Mouse (Mus musculus) forebrain, embryonic 16.5 days (tissue): ENCODE measurements at regions not wholly inside any gene's neighbourhood (a gene's known extent, or its start where the extent isn't known, plus 50 kb on each side); places are given as distances from the start of the nearest gene placed in this dataset.

Experiments used
- ATAC-seq: fragments of 200-750 bp; cut with Nextera tagmentation; 2 replicates; pipeline ENCODE4 v1.8.0; 2017; ENCODE audit warnings: mild to moderate bottlenecking, moderate library complexity
- H3K27ac ChIP-seq: fragments of 300-500 bp; sonication (generic); 2 replicates; pipeline ENCODE4 v1.5.1; 2014; ENCODE audit warnings: low read length, control low read depth
- H3K27me3 ChIP-seq: fragments of 300-500 bp; sonication (generic); replicated peaks from 2 replicates; pipeline ENCODE4 v1.6.1; 2014; ENCODE audit warnings: low read length; ENCODE audit not compliant: control insufficient read depth, insufficient read depth
- H3K36me3 ChIP-seq: fragments of 300-500 bp; sonication (generic); 2 replicates; pipeline ENCODE4 v1.6.1; 2014; ENCODE audit not compliant: control insufficient read depth, insufficient read depth
- H3K4me1 ChIP-seq: fragments of 300-500 bp; sonication (generic); replicated peaks from 2 replicates; pipeline ENCODE4 v1.6.1; 2014; ENCODE audit warnings: low read length; ENCODE audit not compliant: control insufficient read depth, insufficient read depth
- H3K4me2 ChIP-seq: fragments of 300-500 bp; sonication (generic); 2 replicates; pipeline ENCODE4 v1.6.1; 2014; ENCODE audit warnings: mild to moderate bottlenecking, low read length, control low read depth
- H3K4me3 ChIP-seq: fragments of 300-500 bp; sonication (generic); replicated peaks from 2 replicates; pipeline ENCODE4 v1.5.1; 2014; ENCODE audit warnings: mild to moderate bottlenecking, low read length, control low read depth
- H3K9ac ChIP-seq: fragments of 300-500 bp; sonication (generic); replicated peaks from 2 replicates; pipeline ENCODE4 v1.6.1; 2014; ENCODE audit warnings: low read depth, low read length, control low read depth
- H3K9me3 ChIP-seq: fragments of 300-500 bp; sonication (generic); 2 replicates; pipeline ENCODE4 v1.6.1; 2016; ENCODE audit warnings: low read length; ENCODE audit not compliant: control insufficient read depth
- WGBS: fragments of 180-500 bp; shearing (Covaris S2); extraction: QIAGEN DNeasy Blood & Tissue Kit; methylation state at CpG from one replicate; pipeline ENCODE4 v1.1.7; 2014; 5-methylcytosine and 5-hydroxymethylcytosine counted together

DNA sequence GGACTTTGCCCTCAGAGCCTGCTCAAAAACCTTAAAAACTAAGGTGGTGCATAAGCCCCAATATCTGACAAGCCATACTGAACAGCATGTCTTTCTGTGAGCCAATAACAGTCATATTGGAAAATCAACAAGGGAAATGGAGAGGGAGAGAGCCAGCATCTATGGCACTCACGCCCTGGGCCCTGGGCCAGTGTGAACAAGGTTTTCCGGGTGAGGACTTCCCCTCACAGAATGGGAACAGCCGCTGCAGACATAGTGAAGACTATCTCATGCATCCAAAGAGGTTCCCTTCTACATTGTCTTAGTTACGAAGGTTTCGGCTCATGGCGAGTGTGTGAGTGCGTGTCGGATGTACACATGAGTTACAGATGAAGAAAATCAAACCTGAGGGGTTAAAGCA is 99.7 kb upstream of the Jun start:
- no peak overlapping the region for H3K27ac ChIP-seq
- 86% methylated on average over 8 of the region's 8 CpGs for WGBS
- no peaks in the 10 kb centered on the region for H3K9me3 ChIP-seq
- no peak overlapping the region for H3K4me3 ChIP-seq
- H3K4me1 ChIP-seq: peaks cover 12% of the 10 kb centered on the region
- no peak for ATAC-seq
- H3K9ac ChIP-seq: no peak overlapping the region
- H3K27me3 ChIP-seq: no peaks in the 10 kb centered on the region
- H3K36me3 ChIP-seq: no peaks in the 10 kb centered on the region
- no peak overlapping the region for H3K4me2 ChIP-seq

DNA sequence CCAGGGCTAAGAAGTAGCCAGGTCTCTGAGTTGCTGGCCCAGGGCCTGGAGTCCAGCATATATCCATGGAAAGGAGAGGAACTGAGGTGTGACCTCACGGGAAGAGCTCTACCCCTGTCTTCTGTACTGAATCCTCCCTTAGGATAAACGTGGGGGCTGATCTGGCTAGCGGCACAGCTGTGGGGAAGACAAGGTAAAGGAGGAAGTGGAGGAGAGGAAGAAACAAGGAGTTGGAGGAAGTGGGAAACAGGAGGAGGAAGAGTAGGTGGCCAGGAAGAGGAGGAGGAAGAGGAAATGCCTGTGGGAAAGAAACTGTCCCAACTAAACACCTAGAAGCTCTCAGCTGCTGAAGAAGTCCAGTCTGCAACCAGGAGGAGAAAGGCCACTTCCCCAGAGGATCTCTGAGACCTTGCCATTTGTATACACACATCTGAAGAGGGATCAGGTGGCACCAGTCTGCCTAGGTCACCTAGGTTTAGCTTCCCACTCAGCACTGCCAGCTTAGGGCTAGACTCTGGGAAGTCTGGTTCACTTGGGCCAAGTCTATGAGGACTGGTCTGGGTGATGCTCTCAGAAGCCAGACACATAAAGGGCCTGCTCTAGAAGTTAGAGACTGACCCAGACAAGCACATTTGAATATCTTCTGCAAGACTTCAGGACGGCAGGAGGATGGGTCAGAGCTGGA is 100.6 kb upstream of the Jun start:
- Histone ChIP-seq H3K4me2 (no peak overlapping the region), H3K4me1 (peaks cover 12% of the 10 kb centered on the region), H3K27ac (no peak overlapping the region), H3K4me3 (no peak overlapping the region), H3K27me3 (no peaks in the 10 kb centered on the region), H3K9ac (no peak overlapping the region), H3K9me3 (no peaks in the 10 kb centered on the region), H3K36me3 (no peaks in the 10 kb centered on the region)
- ATAC-seq: no peak
- WGBS: 87% methylated on average over 4 of the region's 4 CpGs

DNA sequence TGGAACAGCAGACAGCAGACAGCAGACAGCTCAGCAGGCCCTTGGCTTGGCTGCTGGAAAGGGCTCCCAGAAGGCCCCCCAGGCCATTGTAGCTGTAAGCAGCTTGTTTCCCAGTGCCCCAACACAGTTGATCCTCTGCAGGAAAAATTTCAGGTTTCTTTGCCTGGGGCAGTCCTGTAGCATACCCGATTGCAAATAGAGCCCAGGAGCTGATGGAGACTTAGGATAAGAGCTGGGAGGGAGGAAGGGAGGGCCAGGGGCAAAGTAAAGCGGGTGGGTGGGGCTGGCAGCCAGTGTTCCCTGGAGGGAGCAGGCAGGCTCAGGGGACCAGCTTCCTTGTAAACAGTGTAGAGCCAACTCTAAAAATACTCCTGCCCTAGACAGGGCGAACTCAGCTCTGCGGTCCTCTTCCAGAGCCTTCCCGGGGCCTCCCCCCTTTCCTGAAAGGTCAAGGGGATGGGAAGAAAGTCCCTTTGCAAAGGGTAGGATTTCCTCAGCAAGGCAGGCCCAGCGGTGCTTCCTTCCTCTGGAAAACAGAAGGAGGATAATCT is 101.8 kb upstream of the Jun start:
- Histone ChIP-seq H3K36me3 (no peaks in the 10 kb centered on the region), H3K9ac (no peak overlapping the region), H3K4me2 (no peak overlapping the region), H3K4me3 (no peak overlapping the region), H3K4me1 (peaks cover 12% of the 10 kb centered on the region), H3K27me3 (no peaks in the 10 kb centered on the region), H3K27ac (peak overlapping the region; percentile 29; the same call in 1 of the 2 replicates), H3K9me3 (no peaks in the 10 kb centered on the region)
- 20% methylated on average over 6 of the region's 6 CpGs for WGBS
- ATAC-seq: peak; percentile 69

DNA sequence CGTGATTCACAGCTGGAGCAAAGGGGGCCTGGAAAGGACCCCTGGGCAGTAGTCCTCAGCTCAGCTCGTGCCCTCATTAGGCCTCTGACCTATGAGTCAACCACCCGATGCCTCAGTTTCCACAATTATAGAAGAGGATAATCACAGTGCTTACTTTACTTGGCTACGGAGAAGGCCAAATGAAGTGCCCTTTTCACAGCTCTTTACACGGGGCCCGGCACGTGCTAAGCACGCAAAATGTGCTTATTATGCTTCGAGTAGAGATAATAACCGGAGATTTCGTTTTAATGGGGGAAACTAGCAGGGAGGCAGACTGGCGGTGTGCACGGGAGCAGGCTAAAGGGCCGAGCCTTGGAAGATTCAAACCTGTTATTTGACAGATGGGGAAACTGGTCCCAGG is 102.4 kb upstream of the Jun start:
- no peak overlapping the region for H3K4me2 ChIP-seq
- H3K4me1 ChIP-seq: peaks cover 12% of the 10 kb centered on the region
- no peaks in the 10 kb centered on the region for H3K27me3 ChIP-seq
- no peaks in the 10 kb centered on the region for H3K36me3 ChIP-seq
- H3K27ac ChIP-seq: no peak overlapping the region
- H3K9me3 ChIP-seq: no peaks in the 10 kb centered on the region
- no peak overlapping the region for H3K9ac ChIP-seq
- WGBS: 17% methylated on average over 14 of the region's 14 CpGs
- ATAC-seq: peak; percentile 24; the same call in 1 of the 2 replicates
- no peak overlapping the region for H3K4me3 ChIP-seq

DNA sequence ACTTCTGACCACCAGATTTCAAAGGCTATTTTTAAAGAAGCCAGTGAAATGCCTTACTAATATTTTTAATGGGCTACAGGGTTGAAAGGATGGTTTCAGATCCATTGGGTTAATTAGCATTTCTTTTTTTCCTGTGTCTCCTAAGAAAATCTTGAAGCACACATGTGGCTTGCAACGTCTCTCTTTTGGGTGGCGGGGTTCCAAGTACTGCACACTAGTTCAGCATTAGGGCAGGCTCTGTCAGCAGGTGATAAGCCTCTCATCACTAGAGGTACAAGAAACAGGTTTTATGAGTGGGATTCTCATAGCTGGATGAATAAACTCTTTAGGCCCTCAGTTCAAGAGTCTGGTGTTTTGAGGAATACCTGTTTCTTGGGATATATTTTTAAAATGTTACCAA is 103.2 kb upstream of the Jun start:
- peaks cover 12% of the 10 kb centered on the region for H3K4me1 ChIP-seq
- H3K27ac ChIP-seq: no peak overlapping the region
- WGBS: 60% methylated on average over 2 of the region's 2 CpGs
- H3K9me3 ChIP-seq: no peaks in the 10 kb centered on the region
- H3K36me3 ChIP-seq: no peaks in the 10 kb centered on the region
- H3K4me2 ChIP-seq: no peak overlapping the region
- ATAC-seq: no peak
- no peaks in the 10 kb centered on the region for H3K27me3 ChIP-seq
- H3K9ac ChIP-seq: no peak overlapping the region
- no peak overlapping the region for H3K4me3 ChIP-seq

DNA sequence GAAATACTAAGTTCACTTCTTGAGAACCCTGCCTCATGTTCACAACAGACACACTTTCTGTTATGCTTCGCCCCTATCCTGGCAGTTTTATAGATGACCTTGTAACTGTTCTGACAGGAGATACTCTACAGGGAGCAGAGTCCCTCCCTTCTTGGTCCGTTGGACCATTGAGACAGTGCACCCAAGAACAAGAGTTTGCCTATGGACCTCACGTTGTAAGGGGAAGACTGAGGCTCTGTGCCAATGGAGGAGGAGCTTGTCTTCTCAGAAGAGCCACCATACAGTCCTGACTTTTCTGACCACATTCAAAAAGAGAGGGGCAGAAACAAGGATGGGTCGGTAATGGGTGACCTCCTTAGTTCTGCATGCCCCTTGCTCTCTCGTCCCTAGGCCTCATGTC is 103.8 kb upstream of the Jun start:
- Histone ChIP-seq H3K4me1 (peaks cover 13% of the 10 kb centered on the region), H3K9me3 (no peaks in the 10 kb centered on the region), H3K4me2 (no peak overlapping the region), H3K4me3 (no peak overlapping the region), H3K27ac (no peak overlapping the region), H3K27me3 (no peaks in the 10 kb centered on the region), H3K36me3 (no peaks in the 10 kb centered on the region), H3K9ac (no peak overlapping the region)
- 93% methylated on average over 5 of the region's 5 CpGs for WGBS
- ATAC-seq: no peak

DNA sequence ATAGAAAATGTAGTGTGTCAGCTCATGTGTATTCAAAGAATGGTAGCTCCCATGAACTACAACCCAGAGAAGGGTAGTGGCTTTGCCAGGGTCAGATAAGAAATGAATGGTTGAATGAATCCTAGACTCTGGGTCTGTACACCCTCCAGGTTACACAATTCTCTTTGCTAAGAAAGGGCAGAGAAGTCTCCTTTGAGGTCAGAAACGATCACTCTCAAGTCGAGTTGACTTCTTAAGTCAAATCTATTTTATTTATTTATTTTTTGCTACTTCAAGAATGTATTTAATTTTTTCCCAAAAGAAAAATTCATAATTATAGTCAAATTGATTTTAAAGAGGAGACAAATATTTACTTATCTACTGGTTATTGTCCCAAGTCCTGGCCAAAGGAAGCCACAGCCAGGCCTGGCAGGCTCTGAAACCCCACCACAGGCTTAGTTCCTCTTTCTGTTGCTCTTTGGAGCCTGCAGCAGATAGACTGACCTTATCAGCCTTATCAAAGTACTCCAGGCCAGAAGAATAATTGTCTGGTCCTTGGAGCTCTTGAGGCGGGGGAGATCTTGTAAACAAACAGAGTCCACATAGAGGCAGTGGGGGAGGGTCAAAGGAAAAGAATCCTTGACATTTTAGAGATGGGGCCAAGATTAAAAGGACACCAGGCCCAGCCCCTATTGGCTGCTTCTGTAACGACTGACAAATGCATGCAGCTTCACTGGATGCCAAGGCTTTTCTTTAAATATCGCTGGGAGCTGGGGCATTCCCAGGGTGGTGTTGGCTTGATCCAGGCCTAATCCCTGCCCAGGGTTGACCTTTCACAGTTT is 104.6 kb upstream of the Jun start:
- Histone ChIP-seq H3K36me3 (no peaks in the 10 kb centered on the region), H3K9ac (no peak overlapping the region), H3K9me3 (no peaks in the 10 kb centered on the region), H3K4me1 (peaks cover 16% of the 10 kb centered on the region), H3K27me3 (no peaks in the 10 kb centered on the region), H3K27ac (no peak overlapping the region), H3K4me3 (no peak overlapping the region), H3K4me2 (no peak overlapping the region)
- WGBS: 57% methylated on average over 5 of the region's 5 CpGs
- no peak for ATAC-seq

DNA sequence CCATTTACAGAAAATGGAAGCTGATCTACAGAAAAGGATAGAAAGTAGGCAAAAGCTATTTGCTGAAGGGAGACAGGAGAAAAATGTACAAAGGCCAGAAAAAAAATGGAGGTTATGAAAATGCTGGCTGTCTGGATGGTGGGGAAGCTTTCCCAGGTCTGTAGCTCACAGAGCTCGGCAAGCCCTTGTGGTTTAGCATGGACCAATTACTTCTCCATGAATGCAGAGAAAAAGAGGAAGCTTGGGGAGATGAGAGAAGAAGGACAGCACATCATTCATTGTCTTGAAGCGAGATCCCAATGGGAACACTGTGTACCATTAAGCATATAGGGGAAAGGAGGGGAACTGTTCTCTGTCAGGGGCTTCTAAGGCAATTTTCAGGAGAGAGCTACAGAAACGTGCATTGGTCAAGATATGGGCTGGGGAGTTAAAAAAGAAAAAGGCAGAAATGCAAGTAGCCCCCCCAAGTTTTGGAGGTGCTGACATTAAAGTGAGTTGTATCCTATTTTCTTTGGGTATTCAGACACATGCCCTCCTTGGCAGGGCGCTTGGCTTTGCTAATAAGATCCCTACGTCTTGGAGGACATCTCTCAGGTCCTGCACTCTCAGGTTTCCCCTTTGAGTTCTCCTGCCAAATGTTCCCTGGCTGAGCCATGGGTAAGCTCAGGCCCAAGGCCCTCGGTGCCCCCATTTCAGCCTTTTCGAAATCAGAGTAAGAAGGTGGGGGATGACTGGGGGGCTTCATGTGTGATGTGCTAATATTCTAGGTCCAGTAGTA is 105.8 kb upstream of the Jun start:
- no peaks in the 10 kb centered on the region for H3K36me3 ChIP-seq
- peaks cover 16% of the 10 kb centered on the region for H3K4me1 ChIP-seq
- no peak overlapping the region for H3K4me2 ChIP-seq
- H3K4me3 ChIP-seq: no peak overlapping the region
- WGBS: 88% methylated on average over 7 of the region's 7 CpGs
- no peak overlapping the region for H3K27ac ChIP-seq
- H3K9ac ChIP-seq: no peak overlapping the region
- H3K27me3 ChIP-seq: no peaks in the 10 kb centered on the region
- H3K9me3 ChIP-seq: no peaks in the 10 kb centered on the region
- no peak for ATAC-seq
